Mouse (Mus musculus) cortical plate, adult 2 months (tissue): ENCODE data around the gene Gpr165.
A peak's percentile ranks its signal among the peaks of the same experiment; 100 is the strongest.

ENCODE experiments used
- CTCF ChIP-seq: fragments of 200-500 bp; IDR thresholded peaks from 2 replicates; pipeline ENCODE4 v1.5.1; 2011; ENCODE audit warnings: mild to moderate bottlenecking, control low read depth, low read length; ENCODE audit not compliant: insufficient read depth; ENCODE audit errors: extremely low read depth
- POLR2A ChIP-seq: fragments of 200-500 bp; IDR thresholded peaks from 2 replicates; pipeline ENCODE4 v1.6.1; 2011; ENCODE audit warnings: mild to moderate bottlenecking, low read length, control low read depth; ENCODE audit not compliant: insufficient read depth; ENCODE audit errors: extremely low read depth

GRCm38 (mm10) chrX:96712907-96713774 is at the start of gene Gpr165:
- TF ChIP-seq POLR2A (peak; percentile 66), CTCF (no peak)
